Mouse (Mus musculus): ENCODE measurements around the gene LTO1. TPM values are rescaled to one million over a fixed set of nuclear protein-coding genes. Genes with fewer than 3 reads are reported as not detected.
A peak's percentile ranks its signal among the peaks of the same experiment; 100 is the strongest.

Gene LTO1
- polyA plus RNA-seq, 1 experiment from 2014 or later, result 29.5 TPM

GRCm38 (mm10) chr7:144941242-144941831 is 26.4 kb downstream of the LTO1 start:
- H3K4me2 ChIP-seq (replicated peaks), result peak overlapping the region; percentile 95
- no peaks in the 10 kb centered on the region for H3K27me3 ChIP-seq
- peak; percentile 84 for ATAC-seq (ENCODE audit: insufficient number of reproducible peaks, low FRiP score, low TSS enrichment, low read depth)
- WGBS, result under 1% methylated on average over 39 of the region's 39 CpGs
- H3K36me3 ChIP-seq, result peaks cover 6% of the 10 kb centered on the region
- H3K27ac ChIP-seq (replicated peaks), result peak overlapping the region; percentile 88
- no peaks in the 10 kb centered on the region for H3K9me3 ChIP-seq (replicated peaks)
- H3K9ac ChIP-seq, result peak overlapping the region; percentile 41
- peak overlapping the region; percentile 65 for H3K4me3 ChIP-seq (replicated peaks)
- peaks cover 60% of the 10 kb centered on the region for H3K4me1 ChIP-seq

DNA sequence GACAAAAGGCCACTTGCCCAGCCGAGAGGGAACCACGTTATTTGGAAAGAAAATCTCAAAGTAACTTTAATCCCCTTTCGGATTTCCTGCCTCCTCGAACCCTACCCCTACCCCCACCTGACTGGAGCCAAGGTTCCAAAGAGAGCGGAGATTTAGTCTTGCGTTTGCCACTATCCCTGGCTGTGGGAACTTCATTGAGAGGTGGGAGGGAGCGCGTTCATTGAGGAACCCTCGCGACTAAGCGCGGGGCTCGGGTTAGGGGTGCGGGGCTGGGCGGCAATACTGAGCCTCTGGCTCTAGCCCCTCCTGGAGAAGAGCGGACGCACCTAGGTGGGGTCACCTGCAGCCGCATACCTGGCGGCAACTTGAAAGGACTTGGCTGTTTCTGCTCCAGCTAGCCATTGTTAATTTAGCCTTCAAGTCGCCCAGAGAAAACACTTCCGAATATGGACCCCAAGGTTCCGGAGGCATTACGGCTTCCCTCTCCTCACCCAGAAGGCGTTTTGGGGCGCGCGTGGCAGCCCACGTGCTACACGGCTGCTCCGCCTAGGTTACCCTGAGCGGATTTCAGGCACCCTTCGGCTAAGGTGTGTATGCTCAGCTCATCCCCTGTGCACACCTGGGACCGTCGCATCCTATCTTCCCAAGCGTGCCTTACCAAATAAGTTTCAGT is 27.3 kb downstream of the LTO1 start:
- H3K27ac ChIP-seq (replicated peaks), result peak overlapping the region; percentile 88
- under 1% methylated on average over 35 of the region's 35 CpGs for WGBS
- no peak for ATAC-seq (ENCODE audit: insufficient number of reproducible peaks, low FRiP score, low TSS enrichment, low read depth)
- peak overlapping the region; percentile 65 for H3K4me3 ChIP-seq (replicated peaks)
- no peak overlapping the region; the same call in 1 of the 2 replicates for H3K9ac ChIP-seq
- peaks cover 53% of the 10 kb centered on the region for H3K4me1 ChIP-seq
- no peaks in the 10 kb centered on the region for H3K36me3 ChIP-seq
- H3K4me2 ChIP-seq (replicated peaks), result peak overlapping the region; percentile 95
- H3K27me3 ChIP-seq, result no peaks in the 10 kb centered on the region
- H3K9me3 ChIP-seq (replicated peaks), result no peaks in the 10 kb centered on the region

DNA sequence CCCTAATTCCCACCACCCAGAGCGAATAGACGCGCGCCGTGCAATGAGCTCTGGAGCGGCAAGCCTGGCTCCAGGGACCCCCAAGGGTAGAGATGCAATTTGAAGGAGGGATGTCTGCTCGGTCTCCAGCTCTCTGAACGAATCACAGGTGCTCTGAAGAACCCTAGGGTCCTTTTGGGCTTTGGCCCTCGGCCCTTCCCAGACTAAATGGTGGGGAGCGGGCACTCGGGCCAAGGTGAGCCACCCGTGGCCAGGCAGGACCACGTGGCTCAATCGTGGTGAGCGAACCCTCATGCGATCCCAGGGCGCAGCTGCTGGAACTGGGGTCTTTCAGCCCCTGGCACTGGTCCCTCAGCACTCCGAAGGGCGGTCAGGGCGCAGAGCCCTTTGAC is 27.8 kb downstream of the LTO1 start:
- Histone ChIP-seq H3K9me3 (replicated peaks) (no peaks in the 10 kb centered on the region), H3K9ac (peak overlapping the region; percentile 23; the same call in 1 of the 2 replicates), H3K27ac (replicated peaks) (peak overlapping the region; percentile 88), H3K36me3 (no peaks in the 10 kb centered on the region), H3K27me3 (no peaks in the 10 kb centered on the region), H3K4me3 (replicated peaks) (peak overlapping the region; percentile 65), H3K4me2 (replicated peaks) (peak overlapping the region; percentile 95), H3K4me1 (peaks cover 53% of the 10 kb centered on the region)
- 1% methylated on average over 20 of the region's 20 CpGs for WGBS
- no peak for ATAC-seq (ENCODE audit: insufficient number of reproducible peaks, low FRiP score, low TSS enrichment, low read depth)

GRCm38 (mm10) chr7:144943254-144943653 is 28.4 kb downstream of the LTO1 start:
- H3K4me2 ChIP-seq (replicated peaks), result peak overlapping the region; percentile 95
- peak overlapping the region; percentile 65 for H3K4me3 ChIP-seq (replicated peaks)
- H3K36me3 ChIP-seq, result no peaks in the 10 kb centered on the region
- peak overlapping the region; percentile 23; the same call in 1 of the 2 replicates for H3K9ac ChIP-seq
- peaks cover 50% of the 10 kb centered on the region for H3K4me1 ChIP-seq
- H3K9me3 ChIP-seq (replicated peaks), result no peaks in the 10 kb centered on the region
- ATAC-seq (ENCODE audit: insufficient number of reproducible peaks, low FRiP score, low TSS enrichment, low read depth), result peak; percentile 20; the same call in 1 of the 2 replicates
- H3K27ac ChIP-seq (replicated peaks), result no peak overlapping the region
- no peaks in the 10 kb centered on the region for H3K27me3 ChIP-seq
- under 1% methylated on average over 45 of the region's 45 CpGs for WGBS

DNA sequence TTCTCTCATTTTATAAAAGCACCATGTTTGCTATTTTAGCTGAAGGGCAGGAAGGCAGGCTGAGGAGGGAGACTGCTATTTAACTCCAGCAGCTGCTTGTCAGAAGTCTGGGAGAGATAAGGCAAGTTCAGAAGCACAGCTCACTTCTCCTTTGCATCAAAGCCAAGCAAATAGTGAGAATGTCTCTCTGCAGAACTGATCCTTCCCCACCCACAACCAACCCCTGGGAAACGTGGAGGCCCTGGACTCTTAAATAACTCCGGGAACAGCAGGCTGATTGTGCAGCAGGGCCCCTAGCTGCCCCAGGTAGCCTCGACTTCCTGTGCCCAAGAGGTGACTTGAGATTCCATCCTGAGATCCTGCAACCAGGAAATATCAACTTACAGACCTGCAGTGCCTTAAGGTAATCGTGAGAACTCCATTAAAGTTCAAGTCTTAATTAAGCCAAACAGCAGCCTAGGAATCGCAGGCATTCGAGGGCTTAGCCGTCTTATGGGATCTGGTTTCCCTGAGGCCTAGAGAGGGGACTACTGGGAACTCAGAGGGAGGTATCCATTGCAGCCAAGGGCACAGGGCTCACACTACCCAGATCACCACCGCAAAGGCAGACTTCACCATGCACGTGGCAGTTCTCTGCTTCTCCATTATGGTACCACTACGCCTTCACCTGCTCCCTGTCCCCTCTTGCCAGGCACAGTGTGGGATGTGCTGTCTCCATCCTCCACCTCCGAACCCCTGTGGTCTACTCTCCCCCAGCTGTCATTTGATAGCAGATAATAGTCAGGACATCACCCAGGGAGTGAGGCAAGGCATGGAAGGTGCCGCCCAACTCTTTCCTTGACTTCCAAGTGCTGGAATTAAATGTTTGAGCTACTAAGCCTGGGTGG is 43.9 kb downstream of the LTO1 start:
- Histone ChIP-seq H3K9me3 (replicated peaks) (no peaks in the 10 kb centered on the region), H3K36me3 (no peaks in the 10 kb centered on the region), H3K9ac (no peak overlapping the region), H3K4me1 (peaks cover 10% of the 10 kb centered on the region), H3K4me2 (replicated peaks) (no peak overlapping the region), H3K27me3 (no peaks in the 10 kb centered on the region), H3K4me3 (replicated peaks) (no peak overlapping the region), H3K27ac (replicated peaks) (0 out of 2 replicates have a peak overlapping the region, but pooled peaks have one; percentile 22)
- peak; percentile 63; the same call in 1 of the 2 replicates for ATAC-seq (ENCODE audit: insufficient number of reproducible peaks, low FRiP score, low TSS enrichment, low read depth)
- WGBS, result 27% methylated on average over 12 of the region's 12 CpGs

- no peak overlapping the region for H3K4me2 ChIP-seq (replicated peaks)
- ATAC-seq (ENCODE audit: insufficient number of reproducible peaks, low FRiP score, low TSS enrichment, low read depth), result no peak
- H3K27ac ChIP-seq (replicated peaks), result no peak overlapping the region
- H3K27me3 ChIP-seq, result no peaks in the 10 kb centered on the region
- peaks cover 2% of the 10 kb centered on the region for H3K4me1 ChIP-seq
- 91% methylated on average over 1 of the region's 1 CpGs for WGBS
- no peak overlapping the region for H3K4me3 ChIP-seq (replicated peaks)
- no peak overlapping the region for H3K9ac ChIP-seq
- no peaks in the 10 kb centered on the region for H3K9me3 ChIP-seq (replicated peaks)
- no peaks in the 10 kb centered on the region for H3K36me3 ChIP-seq
Observed at GRCm38 (mm10) chr7:144963911-144964310, 49.0 kb downstream of the LTO1 start.

GRCm38 (mm10) chr7:144964316-144964715 is 49.4 kb downstream of the LTO1 start:
- Histone ChIP-seq H3K4me2 (replicated peaks) (no peak overlapping the region), H3K27ac (replicated peaks) (no peak overlapping the region), H3K4me3 (replicated peaks) (no peak overlapping the region), H3K4me1 (no peaks in the 10 kb centered on the region), H3K9me3 (replicated peaks) (no peaks in the 10 kb centered on the region), H3K9ac (no peak overlapping the region), H3K36me3 (no peaks in the 10 kb centered on the region), H3K27me3 (no peaks in the 10 kb centered on the region)
- ATAC-seq (ENCODE audit: insufficient number of reproducible peaks, low FRiP score, low TSS enrichment, low read depth), result no peak
- 83% methylated on average over 4 of the region's 4 CpGs for WGBS

GRCm38 (mm10) chr7:144965893-144966292 is 51.0 kb downstream of the LTO1 start:
- no peak overlapping the region for H3K4me2 ChIP-seq (replicated peaks)
- WGBS, result 69% methylated on average over 5 of the region's 5 CpGs
- no peak overlapping the region for H3K27ac ChIP-seq (replicated peaks)
- no peak overlapping the region for H3K4me3 ChIP-seq (replicated peaks)
- ATAC-seq (ENCODE audit: insufficient number of reproducible peaks, low FRiP score, low TSS enrichment, low read depth), result no peak
- H3K4me1 ChIP-seq, result no peaks in the 10 kb centered on the region
- H3K9ac ChIP-seq, result no peak overlapping the region
- no peaks in the 10 kb centered on the region for H3K27me3 ChIP-seq
- no peaks in the 10 kb centered on the region for H3K9me3 ChIP-seq (replicated peaks)
- no peaks in the 10 kb centered on the region for H3K36me3 ChIP-seq

DNA sequence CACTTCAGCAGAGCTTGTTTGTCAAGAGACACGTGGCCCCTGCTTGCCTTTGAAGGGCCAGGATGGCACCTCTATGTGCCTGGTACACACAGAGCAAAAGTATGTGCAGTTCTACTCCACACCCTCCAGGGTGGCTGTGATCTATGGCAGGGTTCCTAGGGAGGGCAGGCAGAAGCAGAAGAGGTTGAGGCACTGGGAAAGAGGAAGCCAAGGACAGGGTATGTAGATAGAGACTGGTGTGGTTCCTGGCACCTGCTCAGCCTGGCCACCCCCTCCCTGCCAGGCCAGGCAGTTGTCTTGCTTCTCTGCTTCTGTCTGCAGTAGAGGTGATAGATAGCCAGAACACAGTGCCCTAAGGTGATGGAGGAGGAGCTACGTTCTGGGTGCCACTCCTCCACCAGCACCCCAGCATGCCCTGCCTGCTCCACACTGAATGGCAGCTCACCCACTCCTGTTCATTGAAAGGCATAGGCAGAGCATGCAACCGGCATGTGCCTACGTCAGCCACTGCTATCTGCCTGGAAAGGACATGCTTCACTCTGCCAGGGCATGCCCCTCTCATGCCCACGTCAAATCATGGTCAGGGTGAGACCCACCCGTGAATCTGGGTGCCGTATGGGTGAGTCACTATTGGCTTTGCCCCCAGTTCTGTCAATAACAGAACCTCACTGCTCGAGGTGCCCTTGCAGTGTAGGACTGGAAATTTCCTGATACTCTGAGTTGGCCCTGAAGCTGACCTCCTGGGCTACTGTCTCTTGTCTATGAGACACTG is 56.3 kb downstream of the LTO1 start:
- peak; percentile 34; the same call in 1 of the 2 replicates for ATAC-seq (ENCODE audit: insufficient number of reproducible peaks, low FRiP score, low TSS enrichment, low read depth)
- Histone ChIP-seq H3K9me3 (replicated peaks) (no peaks in the 10 kb centered on the region), H3K9ac (no peak overlapping the region), H3K27me3 (no peaks in the 10 kb centered on the region), H3K4me1 (0 out of 2 replicates have a peak, but pooled peaks cover 3% of the 10 kb centered on the region), H3K4me3 (replicated peaks) (no peak overlapping the region), H3K4me2 (replicated peaks) (no peak overlapping the region), H3K36me3 (no peaks in the 10 kb centered on the region), H3K27ac (replicated peaks) (no peak overlapping the region)
- 61% methylated on average over 8 of the region's 8 CpGs for WGBS

DNA sequence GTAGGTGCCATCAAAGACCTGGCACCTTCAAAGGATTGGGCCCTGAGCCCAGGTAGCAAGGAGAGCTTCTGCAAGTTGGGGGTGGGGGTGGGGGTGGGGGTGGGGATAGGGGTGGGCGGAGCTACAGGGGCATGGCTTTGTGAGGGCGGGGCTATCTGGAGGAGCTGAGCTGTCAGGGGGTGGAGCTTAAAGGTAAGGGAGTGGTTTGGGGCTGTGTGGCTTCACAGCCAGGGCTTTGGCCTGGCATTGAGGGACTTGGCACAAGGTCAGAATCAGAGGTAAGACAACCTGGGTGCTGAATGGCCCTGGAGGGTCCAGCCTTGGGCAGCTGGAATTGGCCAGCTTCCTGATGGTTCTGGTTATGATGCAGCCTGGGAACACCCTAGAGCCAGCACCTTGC is 56.9 kb downstream of the LTO1 start:
- ATAC-seq (ENCODE audit: insufficient number of reproducible peaks, low FRiP score, low TSS enrichment, low read depth), result no peak

More for the DNA sequence above, 56.9 kb downstream of the LTO1 start:
- Histone ChIP-seq H3K4me2 (replicated peaks) (no peak overlapping the region), H3K36me3 (no peaks in the 10 kb centered on the region), H3K4me3 (replicated peaks) (no peak overlapping the region), H3K27ac (replicated peaks) (no peak overlapping the region), H3K9ac (no peak overlapping the region), H3K9me3 (replicated peaks) (no peaks in the 10 kb centered on the region), H3K4me1 (0 out of 2 replicates have a peak, but pooled peaks cover 3% of the 10 kb centered on the region), H3K27me3 (no peaks in the 10 kb centered on the region)
- 31% methylated on average over 2 of the region's 2 CpGs for WGBS

Measured in embryonic facial prominence, embryonic 15.5 days (tissue).